Mouse (Mus musculus): ENCODE results near the gene Epb41. TPM values are rescaled to one million over a fixed set of nuclear protein-coding genes. Genes with fewer than 3 reads are reported as not detected.

Epb41 gene
- polyA plus RNA-seq, 1 experiment from 2014 or later = 57.7 TPM

DNA sequence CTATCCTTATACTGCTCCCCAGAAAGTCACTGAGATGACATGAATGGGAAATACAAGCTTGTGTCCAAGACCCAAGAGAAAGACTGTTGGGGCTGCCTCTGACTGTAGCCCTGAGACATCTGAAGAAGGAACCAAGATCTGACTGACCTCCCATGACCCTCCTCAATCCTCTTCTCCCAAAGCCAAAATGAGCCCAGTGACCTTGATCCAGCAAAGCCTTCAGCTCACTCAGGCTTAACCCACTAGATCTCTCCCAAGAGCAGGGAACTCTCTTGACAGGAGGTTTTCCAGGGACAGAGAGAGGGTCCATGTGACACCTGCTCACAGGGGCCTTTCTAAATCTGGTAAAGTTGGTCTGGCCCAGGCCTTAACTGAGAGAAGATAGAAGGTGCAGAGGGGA is 17.8 kb downstream of the Epb41 start:
- Histone ChIP-seq H3K9me3 (ENCODE audit: control insufficient read depth, low read length) (no peaks in the 10 kb centered on the region), H3K4me1 (replicated peaks; ENCODE audit: control insufficient read depth, insufficient read depth, low read length) (no peaks in the 10 kb centered on the region), H3K36me3 (ENCODE audit: control insufficient read depth, insufficient read depth, low read length) (no peaks in the 10 kb centered on the region), H3K27me3 (ENCODE audit: control insufficient read depth, insufficient read depth, low read depth, low read length) (no peaks in the 10 kb centered on the region), H3K4me2 (ENCODE audit: low read depth, low read length) (no peak overlapping the region), H3K4me3 (ENCODE audit: low read length) (no peak overlapping the region), H3K9ac (ENCODE audit: low read length) (no peak overlapping the region), H3K27ac (ENCODE audit: low read length) (no peak overlapping the region)
- ATAC-seq (ENCODE audit: low read depth) = no peak

DNA sequence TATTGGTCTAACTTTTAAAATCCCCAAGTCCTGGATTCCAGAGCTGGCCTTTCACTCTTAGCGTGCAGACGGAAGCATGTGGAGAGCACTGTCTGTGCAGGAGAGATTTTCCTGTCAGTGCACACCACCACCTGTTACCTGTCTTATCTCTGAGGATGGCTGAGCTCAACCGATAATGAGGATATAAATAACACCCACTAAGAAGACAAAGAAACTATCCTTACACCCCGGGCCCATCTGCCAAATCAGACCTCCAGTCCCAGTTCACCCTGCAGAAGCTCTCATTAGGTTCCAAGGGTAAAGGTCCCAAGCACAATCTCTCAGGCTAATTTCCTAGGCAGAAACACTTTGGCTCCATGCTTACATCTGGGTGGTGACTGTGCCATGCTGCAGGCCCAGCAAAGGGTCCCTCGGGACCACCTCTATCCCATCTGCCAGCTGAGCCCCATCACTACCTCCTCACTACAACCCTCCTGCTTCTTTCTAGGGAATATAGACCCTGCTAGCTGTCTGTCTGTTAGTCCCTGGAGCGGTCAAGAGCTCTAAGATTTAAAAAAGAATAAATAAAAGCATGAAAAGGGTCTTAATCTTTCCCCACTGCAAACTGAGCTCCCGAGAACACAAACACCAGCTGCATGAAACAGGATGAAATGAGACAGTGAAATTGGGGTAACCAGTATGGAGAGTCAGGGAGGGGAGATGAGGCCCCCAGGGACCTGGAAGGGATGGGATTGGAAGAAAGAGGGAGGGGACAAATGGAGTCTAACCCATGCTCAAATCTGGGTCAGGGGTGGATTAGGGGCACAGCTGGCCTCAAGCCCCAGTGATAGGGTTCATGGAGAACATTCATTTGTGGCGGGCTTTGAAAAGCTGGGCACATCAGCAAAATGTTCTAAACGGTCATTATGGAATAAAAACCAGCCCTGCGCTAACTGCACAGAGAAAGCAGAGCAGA is 23.5 kb downstream of the Epb41 start:
- Histone ChIP-seq H3K4me3 (ENCODE audit: low read length) (no peak overlapping the region), H3K9me3 (ENCODE audit: control insufficient read depth, low read length) (no peaks in the 10 kb centered on the region), H3K9ac (ENCODE audit: low read length) (no peak overlapping the region), H3K4me1 (replicated peaks; ENCODE audit: control insufficient read depth, insufficient read depth, low read length) (peaks cover 5% of the 10 kb centered on the region; the same call in 1 of the 2 replicates), H3K27ac (ENCODE audit: low read length) (no peak overlapping the region), H3K27me3 (ENCODE audit: control insufficient read depth, insufficient read depth, low read depth, low read length) (no peaks in the 10 kb centered on the region), H3K36me3 (ENCODE audit: control insufficient read depth, insufficient read depth, low read length) (no peaks in the 10 kb centered on the region), H3K4me2 (ENCODE audit: low read depth, low read length) (no peak overlapping the region)
- ATAC-seq (ENCODE audit: low read depth) = no peak
- WGBS = 68% methylated on average over 10 of the region's 10 CpGs

DNA sequence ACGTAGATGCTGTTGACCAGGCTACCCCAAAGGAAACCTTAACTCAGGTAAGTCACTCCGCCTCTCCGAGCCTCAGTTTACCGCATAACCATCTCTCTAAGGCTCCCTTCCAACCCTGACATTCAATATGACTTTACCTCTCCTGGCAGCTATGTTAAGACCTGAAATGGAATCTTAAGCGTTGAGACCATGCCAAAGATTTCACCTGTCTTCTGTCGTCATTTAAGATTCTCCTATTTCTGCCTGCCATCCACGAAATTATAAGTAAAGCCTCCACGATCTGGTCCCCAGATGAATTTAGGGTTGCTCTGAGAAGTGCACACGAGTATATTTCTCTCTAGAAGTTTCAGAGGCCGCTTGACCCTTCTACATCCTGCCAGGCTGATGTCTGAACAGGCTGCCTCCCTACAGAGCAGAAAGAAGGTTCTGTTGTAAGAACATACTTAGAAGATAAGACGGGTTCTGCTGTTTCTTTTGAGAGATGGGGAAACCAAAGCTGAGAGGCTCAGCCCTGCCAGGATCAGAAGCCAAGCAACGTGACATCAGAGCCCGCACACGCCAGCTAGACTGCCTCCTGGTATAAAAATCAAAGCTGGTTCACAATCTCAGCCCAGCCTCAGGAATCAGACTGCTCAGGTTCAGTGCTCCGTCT is 25.4 kb downstream of the Epb41 start:
- whole genome bisulfite sequencing = 10% methylated on average over 15 of the region's 15 CpGs
- no peaks in the 10 kb centered on the region for H3K27me3 ChIP-seq (ENCODE audit: control insufficient read depth, insufficient read depth, low read depth, low read length)
- no peak overlapping the region for H3K27ac ChIP-seq (ENCODE audit: low read length)
- H3K4me3 ChIP-seq (ENCODE audit: low read length) = peak overlapping the region; percentile 86
- no peak for ATAC-seq (ENCODE audit: low read depth)
- H3K9me3 ChIP-seq (ENCODE audit: control insufficient read depth, low read length) = no peaks in the 10 kb centered on the region
- peak overlapping the region; percentile 67 for H3K4me2 ChIP-seq (ENCODE audit: low read depth, low read length)
- H3K4me1 ChIP-seq (replicated peaks; ENCODE audit: control insufficient read depth, insufficient read depth, low read length) = peaks cover 5% of the 10 kb centered on the region; the same call in 1 of the 2 replicates
- peak overlapping the region; percentile 12 for H3K9ac ChIP-seq (ENCODE audit: low read length)
- H3K36me3 ChIP-seq (ENCODE audit: control insufficient read depth, insufficient read depth, low read length) = no peaks in the 10 kb centered on the region

DNA sequence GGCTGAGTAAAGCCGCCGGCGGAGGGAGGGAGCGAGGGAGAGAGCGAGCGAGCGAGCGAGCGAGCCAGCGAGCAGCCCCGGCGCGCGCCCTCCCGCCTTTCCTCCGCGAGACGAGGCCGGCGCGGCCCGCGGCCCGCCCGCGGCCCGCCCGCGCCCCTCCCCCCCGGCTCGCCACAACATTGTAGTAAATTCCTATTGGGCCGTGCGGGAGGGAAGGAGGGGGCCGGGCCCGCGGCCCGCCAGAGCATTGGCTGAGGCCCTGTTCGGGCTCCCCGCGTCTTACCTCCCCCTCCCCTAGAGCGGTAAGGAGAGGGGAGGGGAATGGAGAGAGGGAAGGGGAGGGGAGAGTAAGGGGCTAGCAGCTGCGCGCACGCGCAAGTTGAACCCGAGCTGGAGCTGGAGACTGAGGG is 26.1 kb downstream of the Epb41 start:
- no peaks in the 10 kb centered on the region for H3K36me3 ChIP-seq (ENCODE audit: control insufficient read depth, insufficient read depth, low read length)
- H3K27ac ChIP-seq (ENCODE audit: low read length) = peak overlapping the region; percentile 77
- peak; percentile 100 for ATAC-seq (ENCODE audit: low read depth)
- WGBS = under 1% methylated on average over 20 of the region's 46 CpGs
- H3K4me2 ChIP-seq (ENCODE audit: low read depth, low read length) = peak overlapping the region; percentile 67
- no peaks in the 10 kb centered on the region for H3K9me3 ChIP-seq (ENCODE audit: control insufficient read depth, low read length)
- H3K4me1 ChIP-seq (replicated peaks; ENCODE audit: control insufficient read depth, insufficient read depth, low read length) = peaks cover 7% of the 10 kb centered on the region; the same call in 1 of the 2 replicates
- peak overlapping the region; percentile 86 for H3K4me3 ChIP-seq (ENCODE audit: low read length)
- H3K9ac ChIP-seq (ENCODE audit: low read length) = peak overlapping the region; percentile 90
- no peaks in the 10 kb centered on the region for H3K27me3 ChIP-seq (ENCODE audit: control insufficient read depth, insufficient read depth, low read depth, low read length)

DNA sequence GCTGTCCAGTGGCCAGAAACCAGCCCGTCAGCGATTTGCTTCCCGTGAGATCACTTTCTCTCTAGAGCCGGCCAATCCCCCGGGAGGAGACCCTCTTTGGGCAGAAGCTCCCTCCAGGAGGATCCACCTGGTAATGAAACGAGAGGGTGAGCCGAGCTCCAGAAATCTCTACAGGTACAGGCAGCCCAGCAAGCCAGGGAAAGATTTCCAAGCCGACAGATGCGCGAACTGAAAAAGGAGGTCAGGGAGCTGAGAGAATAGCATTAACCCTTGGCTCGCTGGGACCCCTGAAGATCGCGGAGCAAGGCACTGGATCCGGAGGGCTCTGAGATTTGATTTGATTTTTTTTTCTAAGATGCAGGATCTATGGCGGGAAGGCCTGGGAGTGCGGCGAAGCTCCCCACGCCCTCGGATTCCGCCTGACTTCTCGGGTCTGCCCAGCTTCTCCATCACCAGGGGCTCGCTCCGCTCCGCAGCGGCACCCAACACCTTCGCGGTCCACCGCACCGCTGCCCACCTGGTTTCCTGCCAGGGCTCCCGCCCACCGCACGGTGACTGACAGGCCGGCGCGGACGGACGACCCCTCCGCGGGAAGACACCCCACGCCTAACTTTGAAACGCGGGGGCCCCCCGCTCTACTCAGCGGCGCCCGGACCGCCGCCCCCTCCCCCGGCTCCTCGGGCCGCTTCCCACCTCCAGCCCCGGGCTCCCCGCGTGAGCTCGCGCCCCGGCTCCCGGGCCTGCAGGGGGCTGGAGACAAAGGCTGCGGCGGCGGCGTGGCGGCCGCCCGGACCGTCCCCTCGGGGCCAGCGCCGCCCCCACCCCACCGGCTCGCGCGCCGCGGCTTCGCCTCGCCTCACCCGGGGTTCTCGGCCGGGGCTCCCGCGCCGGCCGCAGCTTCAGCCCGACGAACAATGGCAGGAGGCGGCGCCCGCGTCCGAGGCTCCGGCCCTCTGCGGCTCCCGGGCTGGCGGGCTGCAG is 26.8 kb downstream of the Epb41 start:
- peak overlapping the region; percentile 86 for H3K4me3 ChIP-seq (ENCODE audit: low read length)
- H3K36me3 ChIP-seq (ENCODE audit: control insufficient read depth, insufficient read depth, low read length) = no peaks in the 10 kb centered on the region
- peak; percentile 59 for ATAC-seq (ENCODE audit: low read depth)
- H3K4me1 ChIP-seq (replicated peaks; ENCODE audit: control insufficient read depth, insufficient read depth, low read length) = peaks cover 8% of the 10 kb centered on the region; the same call in 1 of the 2 replicates
- H3K27ac ChIP-seq (ENCODE audit: low read length) = peak overlapping the region; percentile 77
- no peaks in the 10 kb centered on the region for H3K9me3 ChIP-seq (ENCODE audit: control insufficient read depth, low read length)
- H3K27me3 ChIP-seq (ENCODE audit: control insufficient read depth, insufficient read depth, low read depth, low read length) = no peaks in the 10 kb centered on the region
- WGBS = under 1% methylated on average over 70 of the region's 95 CpGs
- peak overlapping the region; percentile 90 for H3K9ac ChIP-seq (ENCODE audit: low read length)
- H3K4me2 ChIP-seq (ENCODE audit: low read depth, low read length) = peak overlapping the region; percentile 67

DNA sequence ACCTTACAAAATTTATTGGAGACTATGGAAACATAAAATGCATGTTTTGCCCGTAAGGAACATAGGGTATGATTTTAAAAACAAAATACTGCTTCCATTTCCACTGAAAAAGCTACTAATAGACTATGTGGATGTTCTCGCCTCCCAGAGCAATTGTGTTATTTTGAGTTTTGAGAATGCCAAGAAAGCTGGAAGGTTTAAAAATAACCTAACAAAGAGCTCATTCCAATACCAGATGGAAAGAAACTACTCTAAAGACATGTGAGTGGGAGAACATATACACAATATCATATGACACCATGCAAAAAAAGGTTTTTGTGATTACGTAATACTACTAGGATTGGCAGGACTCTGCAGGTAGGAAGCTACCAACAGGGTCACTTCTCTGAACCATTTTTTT is 31.4 kb downstream of the Epb41 start:
- Histone ChIP-seq H3K4me1 (replicated peaks; ENCODE audit: control insufficient read depth, insufficient read depth, low read length) (peaks cover 7% of the 10 kb centered on the region; the same call in 1 of the 2 replicates), H3K4me3 (ENCODE audit: low read length) (no peak overlapping the region), H3K27ac (ENCODE audit: low read length) (no peak overlapping the region), H3K4me2 (ENCODE audit: low read depth, low read length) (no peak overlapping the region), H3K27me3 (ENCODE audit: control insufficient read depth, insufficient read depth, low read depth, low read length) (no peaks in the 10 kb centered on the region), H3K36me3 (ENCODE audit: control insufficient read depth, insufficient read depth, low read length) (no peaks in the 10 kb centered on the region), H3K9me3 (ENCODE audit: control insufficient read depth, low read length) (no peaks in the 10 kb centered on the region), H3K9ac (ENCODE audit: low read length) (no peak overlapping the region)
- WGBS = 80% methylated on average over 3 of the region's 3 CpGs
- no peak for ATAC-seq (ENCODE audit: low read depth)

DNA sequence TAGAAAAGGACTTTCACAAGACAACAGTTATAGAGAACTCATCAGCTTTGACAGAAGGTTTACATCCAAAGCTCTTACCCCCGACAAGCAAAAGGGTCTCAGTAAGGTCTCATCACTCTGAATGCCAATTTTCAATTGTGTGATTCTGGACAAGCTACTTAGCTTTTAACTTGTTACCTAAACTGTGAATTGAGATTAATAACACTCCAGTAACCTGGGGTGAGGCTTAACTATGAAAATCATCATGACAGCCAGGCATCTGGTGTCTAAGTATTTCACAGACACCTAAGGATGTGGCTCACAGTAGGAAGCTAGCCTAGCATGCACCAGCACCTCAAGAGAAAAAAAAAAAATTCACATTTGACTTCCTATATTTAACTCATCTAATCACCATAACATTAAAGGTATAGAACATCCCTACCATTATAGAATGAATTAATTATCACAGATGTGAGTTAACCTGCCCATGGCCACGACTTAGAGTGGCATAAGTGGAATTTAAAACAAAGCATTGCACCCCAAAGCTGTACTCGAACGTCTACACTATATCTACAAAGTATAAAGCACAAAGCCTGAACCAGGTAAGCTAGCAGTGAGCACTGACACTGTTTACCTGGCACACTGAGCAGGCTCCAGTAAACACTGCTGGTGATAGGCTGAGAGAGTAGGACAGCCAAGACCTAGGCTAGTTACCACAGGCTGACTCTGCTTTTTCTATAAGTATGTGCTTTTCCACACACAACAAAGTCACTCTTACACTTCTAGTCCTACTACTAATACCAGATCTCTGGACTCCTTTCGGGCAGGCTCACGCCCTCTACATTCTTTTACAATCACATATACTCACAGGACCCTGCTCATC is 33.4 kb downstream of the Epb41 start:
- no peak for ATAC-seq (ENCODE audit: low read depth)

DNA sequence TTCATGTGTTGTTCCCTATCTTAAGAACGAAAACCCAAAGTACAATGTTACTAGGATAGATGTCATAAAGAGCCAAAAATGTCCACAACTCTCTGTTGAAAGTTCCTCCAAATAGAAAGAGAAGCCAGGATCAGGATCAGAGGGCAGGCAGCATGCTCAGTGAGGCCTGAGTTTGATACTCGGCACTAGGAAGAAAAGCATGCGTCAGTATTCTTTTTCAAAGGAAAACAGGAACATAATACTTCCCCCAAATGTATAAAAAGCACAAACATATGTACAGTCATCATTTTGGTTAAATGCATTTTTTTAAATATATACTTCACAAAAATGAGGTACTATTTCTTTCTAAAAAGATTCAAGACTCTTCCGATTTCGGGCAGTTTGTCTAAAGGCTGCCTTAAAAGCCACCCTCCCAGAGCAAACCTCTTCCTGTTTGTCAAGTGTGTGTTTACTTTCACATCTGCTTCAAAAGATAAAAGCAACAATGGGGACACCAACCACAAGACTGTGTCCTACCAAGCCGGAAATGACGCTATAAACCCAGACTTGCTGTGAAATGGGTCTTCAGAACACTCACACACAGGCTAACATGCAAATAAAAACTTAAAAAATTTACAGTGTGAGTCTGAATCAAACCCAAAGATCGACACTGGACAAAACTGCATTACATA is 35.0 kb downstream of the Epb41 start:
- 53% methylated on average over 8 of the region's 8 CpGs for WGBS
- ATAC-seq (ENCODE audit: low read depth) = peak; percentile 31; the same call in 1 of the 2 replicates
- Histone ChIP-seq H3K27me3 (ENCODE audit: control insufficient read depth, insufficient read depth, low read depth, low read length) (no peaks in the 10 kb centered on the region), H3K4me2 (ENCODE audit: low read depth, low read length) (no peak overlapping the region), H3K4me1 (replicated peaks; ENCODE audit: control insufficient read depth, insufficient read depth, low read length) (peaks cover 7% of the 10 kb centered on the region; the same call in 1 of the 2 replicates), H3K9ac (ENCODE audit: low read length) (no peak overlapping the region), H3K27ac (ENCODE audit: low read length) (peak overlapping the region; percentile 66), H3K9me3 (ENCODE audit: control insufficient read depth, low read length) (no peaks in the 10 kb centered on the region), H3K4me3 (ENCODE audit: low read length) (no peak overlapping the region), H3K36me3 (ENCODE audit: control insufficient read depth, insufficient read depth, low read length) (no peaks in the 10 kb centered on the region)

More for the DNA sequence above, 33.4 kb downstream of the Epb41 start:
- H3K4me3 ChIP-seq (ENCODE audit: low read length) = no peak overlapping the region
- H3K9ac ChIP-seq (ENCODE audit: low read length) = no peak overlapping the region
- H3K27ac ChIP-seq (ENCODE audit: low read length) = no peak overlapping the region
- H3K27me3 ChIP-seq (ENCODE audit: control insufficient read depth, insufficient read depth, low read depth, low read length) = no peaks in the 10 kb centered on the region
- peaks cover 7% of the 10 kb centered on the region; the same call in 1 of the 2 replicates for H3K4me1 ChIP-seq (replicated peaks; ENCODE audit: control insufficient read depth, insufficient read depth, low read length)
- no peaks in the 10 kb centered on the region for H3K36me3 ChIP-seq (ENCODE audit: control insufficient read depth, insufficient read depth, low read length)
- 63% methylated on average over 6 of the region's 6 CpGs for WGBS
- no peak overlapping the region for H3K4me2 ChIP-seq (ENCODE audit: low read depth, low read length)
- no peaks in the 10 kb centered on the region for H3K9me3 ChIP-seq (ENCODE audit: control insufficient read depth, low read length)
